Mouse (Mus musculus): ENCODE results near the gene Clk3. TPM values are rescaled to one million over a fixed set of nuclear protein-coding genes. Genes with fewer than 3 reads are reported as not detected.

Clk3 gene
- total and polyA plus RNA-seq, 3 experiments: 27.6 to 61.7 (median 33.8) TPM

- TF ChIP-seq EP300 (IDR thresholded peaks at IDR 0.05; ENCODE audit: insufficient read depth, low read depth, low read length) (no peak), CTCF (IDR thresholded peaks at IDR 0.05) (no peak), POLR2A (IDR thresholded peaks at IDR 0.05; ENCODE audit: insufficient read depth, low read depth, low read length) (no peak)
- H3K27me3 ChIP-seq (ENCODE audit: control insufficient read depth, insufficient read depth, low read length): no peaks in the 10 kb centered on the region
- no peak for DNase-seq
- 76% methylated on average over 7 of the region's 7 CpGs for WGBS
- H3K4me3 ChIP-seq: no peak overlapping the region
- no peaks in the 10 kb centered on the region for H3K79me2 ChIP-seq (replicated peaks; ENCODE audit: control insufficient read depth, insufficient read depth, low read length)
- H3K4me1 ChIP-seq (ENCODE audit: control insufficient read depth, insufficient read depth, low read length): peaks cover 9% of the 10 kb centered on the region
- no peak overlapping the region for H3K27ac ChIP-seq
- no peak overlapping the region for H3K9ac ChIP-seq (ENCODE audit: low read depth, low read length)
- peaks cover 7% of the 10 kb centered on the region for H3K36me3 ChIP-seq (ENCODE audit: control insufficient read depth, insufficient read depth, low read length)
- intact Hi-C loops (cut with DNase I): no loop called here
Measured at GRCm38 (mm10) chr9:57750901-57751300, 14.8 kb downstream of the Clk3 start.

DNA sequence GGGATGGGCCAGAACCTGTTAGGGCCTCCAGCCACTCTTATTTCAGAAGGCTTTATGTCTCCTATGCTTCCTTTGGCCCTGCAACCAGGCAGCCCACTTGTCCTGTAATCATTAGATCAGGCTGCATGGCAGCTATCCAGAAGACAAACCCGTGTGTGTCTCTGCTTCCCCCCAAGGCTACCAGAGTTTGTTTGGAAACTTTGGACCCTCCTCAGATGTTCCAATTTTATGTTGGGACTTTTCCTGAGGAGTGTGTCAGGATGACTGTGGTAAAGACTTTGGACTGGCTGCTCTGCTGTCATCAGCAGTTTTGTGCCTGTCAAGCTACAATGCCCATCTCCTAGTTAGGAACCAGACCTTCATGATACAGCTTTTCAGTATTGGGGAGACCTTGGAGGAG lies 16.8 kb downstream of the Clk3 start:
- Histone ChIP-seq H3K27me3 (ENCODE audit: control insufficient read depth, insufficient read depth, low read length) (no peaks in the 10 kb centered on the region), H3K4me1 (ENCODE audit: control insufficient read depth, insufficient read depth, low read length) (peaks cover 9% of the 10 kb centered on the region), H3K9ac (ENCODE audit: low read depth, low read length) (no peak overlapping the region), H3K36me3 (ENCODE audit: control insufficient read depth, insufficient read depth, low read length) (peaks cover 7% of the 10 kb centered on the region), H3K27ac (no peak overlapping the region), H3K79me2 (replicated peaks; ENCODE audit: control insufficient read depth, insufficient read depth, low read length) (no peaks in the 10 kb centered on the region), H3K4me3 (no peak overlapping the region)
- intact Hi-C loops (cut with DNase I): loop anchor here (5.0 kb wide), 1 partner anchor 207 kb away; no protein-coding TSS in a partner anchor
- WGBS: 28% methylated on average over 1 of the region's 1 CpGs
- no peak for TF ChIP-seq CTCF (IDR thresholded peaks at IDR 0.05)
- no peak for TF ChIP-seq EP300 (IDR thresholded peaks at IDR 0.05; ENCODE audit: insufficient read depth, low read depth, low read length)
- no peak for TF ChIP-seq POLR2A (IDR thresholded peaks at IDR 0.05; ENCODE audit: insufficient read depth, low read depth, low read length)
- DNase-seq: peak in 1 of 2 experiments; percentile 16

DNA sequence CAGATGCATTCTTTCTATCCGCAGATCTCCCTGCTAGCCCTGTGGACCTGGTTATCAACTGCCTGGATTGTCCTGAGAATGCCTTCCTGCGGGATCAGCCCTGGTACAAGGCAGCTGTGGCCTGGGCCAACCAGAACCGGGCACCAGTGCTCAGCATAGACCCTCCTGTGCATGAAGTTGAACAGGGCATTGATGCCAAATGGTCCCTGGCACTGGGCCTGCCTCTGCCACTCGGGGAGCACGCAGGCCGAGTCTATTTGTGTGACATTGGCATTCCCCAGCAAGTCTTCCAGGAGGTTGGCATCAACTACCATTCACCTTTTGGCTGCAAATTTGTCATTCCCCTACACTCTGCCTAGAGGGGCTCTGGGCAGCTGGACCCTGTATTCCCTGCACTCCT lies 17.5 kb downstream of the Clk3 start:
- intact Hi-C loops (cut with DNase I): loop anchor here (5.0 kb wide), 1 partner anchor 206 kb away; no protein-coding TSS in a partner anchor
- no peak overlapping the region for H3K9ac ChIP-seq (ENCODE audit: low read depth, low read length)
- WGBS: 56% methylated on average over 6 of the region's 6 CpGs
- H3K4me3 ChIP-seq: no peak overlapping the region
- no peak for TF ChIP-seq CTCF (IDR thresholded peaks at IDR 0.05)
- TF ChIP-seq POLR2A (IDR thresholded peaks at IDR 0.05; ENCODE audit: insufficient read depth, low read depth, low read length): no peak
- TF ChIP-seq EP300 (IDR thresholded peaks at IDR 0.05; ENCODE audit: insufficient read depth, low read depth, low read length): no peak
- DNase-seq: peak; percentile 55 to 62
- H3K27me3 ChIP-seq (ENCODE audit: control insufficient read depth, insufficient read depth, low read length): no peaks in the 10 kb centered on the region
- no peaks in the 10 kb centered on the region for H3K79me2 ChIP-seq (replicated peaks; ENCODE audit: control insufficient read depth, insufficient read depth, low read length)
- H3K4me1 ChIP-seq (ENCODE audit: control insufficient read depth, insufficient read depth, low read length): peaks cover 9% of the 10 kb centered on the region
- H3K36me3 ChIP-seq (ENCODE audit: control insufficient read depth, insufficient read depth, low read length): peaks cover 7% of the 10 kb centered on the region
- no peak overlapping the region for H3K27ac ChIP-seq

- Histone ChIP-seq H3K36me3 (ENCODE audit: control insufficient read depth, insufficient read depth, low read length) (peaks cover 7% of the 10 kb centered on the region), H3K27me3 (ENCODE audit: control insufficient read depth, insufficient read depth, low read length) (no peaks in the 10 kb centered on the region), H3K4me3 (no peak overlapping the region), H3K27ac (no peak overlapping the region), H3K4me1 (ENCODE audit: control insufficient read depth, insufficient read depth, low read length) (peaks cover 9% of the 10 kb centered on the region), H3K79me2 (replicated peaks; ENCODE audit: control insufficient read depth, insufficient read depth, low read length) (no peaks in the 10 kb centered on the region), H3K9ac (ENCODE audit: low read depth, low read length) (no peak overlapping the region)
- intact Hi-C loops (cut with DNase I): loop anchor here (5.0 kb wide), 1 partner anchor 205 kb away; no protein-coding TSS in a partner anchor
- TF ChIP-seq CTCF (IDR thresholded peaks at IDR 0.05): no peak
- no peak for TF ChIP-seq EP300 (IDR thresholded peaks at IDR 0.05; ENCODE audit: insufficient read depth, low read depth, low read length)
- TF ChIP-seq POLR2A (IDR thresholded peaks at IDR 0.05; ENCODE audit: insufficient read depth, low read depth, low read length): no peak
- DNase-seq: no peak
- WGBS: 33% methylated on average over 1 of the region's 1 CpGs
Measured at GRCm38 (mm10) chr9:57747067-57747466, 18.6 kb downstream of the Clk3 start.

DNA sequence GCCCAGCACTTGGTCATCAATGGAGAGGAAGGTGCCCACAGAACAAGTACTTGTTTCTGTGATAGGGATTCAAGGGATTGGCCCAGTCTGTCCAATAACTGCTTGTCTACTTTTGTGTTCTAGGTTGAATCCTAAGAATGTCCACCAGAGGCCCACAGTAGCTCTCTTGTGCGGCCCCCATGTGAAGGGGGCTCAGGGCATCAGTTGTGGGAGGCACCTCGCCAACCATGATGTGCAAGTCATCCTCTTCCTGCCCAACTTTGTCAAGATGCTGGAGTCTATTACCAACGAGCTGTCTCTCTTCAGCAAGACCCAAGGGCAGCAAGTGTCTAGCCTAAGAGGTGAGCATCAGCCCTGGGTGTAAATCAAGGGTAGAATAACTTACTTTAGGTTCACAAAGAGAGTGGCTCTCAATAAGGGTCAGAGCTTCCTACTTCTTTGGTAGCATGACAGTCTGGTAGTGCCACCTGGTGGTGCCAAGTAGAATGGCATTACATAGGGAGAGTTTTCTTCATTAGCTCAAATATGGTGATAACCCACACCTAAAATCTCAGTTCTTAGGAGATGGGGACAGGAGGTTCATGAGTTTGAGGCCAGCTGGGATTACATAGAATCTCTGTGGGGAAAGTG lies 21.1 kb downstream of the Clk3 start:
- peak; percentile 31 to 52 for DNase-seq

DNA sequence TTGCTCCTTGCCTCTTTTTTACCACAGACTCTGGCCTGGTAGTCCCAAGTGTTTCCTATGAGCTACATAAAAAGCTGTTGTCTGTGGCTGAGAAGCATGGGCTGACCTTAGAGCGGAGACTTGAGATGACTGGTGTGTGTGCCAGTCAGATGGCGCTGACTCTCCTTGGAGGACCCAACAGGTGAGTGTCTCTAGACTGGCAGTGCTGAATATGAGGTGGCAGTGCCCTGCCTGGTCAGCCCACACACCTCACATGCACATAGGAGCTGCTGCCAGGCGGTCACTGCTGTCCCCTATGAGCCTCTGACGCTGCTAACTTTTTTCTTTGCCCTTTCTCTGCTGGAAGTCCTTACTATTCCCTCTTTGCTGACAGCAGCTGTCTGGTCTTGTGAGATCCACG lies 25.8 kb downstream of the Clk3 start:
- TF ChIP-seq EP300 (IDR thresholded peaks at IDR 0.05; ENCODE audit: insufficient read depth, low read depth, low read length) (no peak), POLR2A (IDR thresholded peaks at IDR 0.05; ENCODE audit: insufficient read depth, low read depth, low read length) (no peak), CTCF (IDR thresholded peaks at IDR 0.05) (no peak)
- Histone ChIP-seq H3K4me3 (no peak overlapping the region), H3K27ac (no peak overlapping the region), H3K4me1 (ENCODE audit: control insufficient read depth, insufficient read depth, low read length) (peaks cover 10% of the 10 kb centered on the region), H3K36me3 (ENCODE audit: control insufficient read depth, insufficient read depth, low read length) (peaks cover 10% of the 10 kb centered on the region), H3K79me2 (replicated peaks; ENCODE audit: control insufficient read depth, insufficient read depth, low read length) (no peaks in the 10 kb centered on the region), H3K9ac (ENCODE audit: low read depth, low read length) (no peak overlapping the region), H3K27me3 (ENCODE audit: control insufficient read depth, insufficient read depth, low read length) (no peaks in the 10 kb centered on the region)
- WGBS: 90% methylated on average over 5 of the region's 5 CpGs
- intact Hi-C loops (cut with DNase I): loop anchor here (5.0 kb wide), 1 partner anchor 33 kb away; the partner anchor contains the start of gene Edc3
- no peak for DNase-seq

More for the DNA sequence above, 21.1 kb downstream of the Clk3 start:
- Histone ChIP-seq H3K4me3 (no peak overlapping the region), H3K36me3 (ENCODE audit: control insufficient read depth, insufficient read depth, low read length) (peaks cover 2% of the 10 kb centered on the region; the same call in 1 of the 2 replicates), H3K27me3 (ENCODE audit: control insufficient read depth, insufficient read depth, low read length) (no peaks in the 10 kb centered on the region), H3K27ac (no peak overlapping the region), H3K79me2 (replicated peaks; ENCODE audit: control insufficient read depth, insufficient read depth, low read length) (no peaks in the 10 kb centered on the region), H3K9ac (ENCODE audit: low read depth, low read length) (no peak overlapping the region), H3K4me1 (ENCODE audit: control insufficient read depth, insufficient read depth, low read length) (peaks cover 9% of the 10 kb centered on the region)
- WGBS: 58% methylated on average over 3 of the region's 3 CpGs
- intact Hi-C loops (cut with DNase I): loop anchor here (1.0 to 5.0 kb wide), 3 partner anchors 37 to 202 kb away; partner anchors contain the start of gene Edc3
- TF ChIP-seq POLR2A (IDR thresholded peaks at IDR 0.05; ENCODE audit: insufficient read depth, low read depth, low read length): no peak
- peak; percentile 89 for TF ChIP-seq CTCF (IDR thresholded peaks at IDR 0.05)
- no peak for TF ChIP-seq EP300 (IDR thresholded peaks at IDR 0.05; ENCODE audit: insufficient read depth, low read depth, low read length)
